Mouse (Mus musculus) cerebellum, adult 2 months (tissue): Measurements from ENCODE around the gene Mapk3. TPM values are rescaled to one million over a fixed set of nuclear protein-coding genes. Genes with fewer than 3 reads are reported as not detected.

Source experiments
- DNase-seq, 2 experiments: peaks; one replicate each; pipeline ENCODE4 v3.0.0; 2021
- H3K27ac ChIP-seq: fragments of 200-500 bp; 2 replicates; pipeline ENCODE4 v1.5.1; 2012; ENCODE audit warnings: low read length, control low read depth, inconsistent platforms; ENCODE audit not compliant: insufficient read depth
- H3K27me3 ChIP-seq: fragments of 200-500 bp; 2 replicates; pipeline ENCODE4 v1.6.1; 2012; ENCODE audit warnings: inconsistent platforms, mild to moderate bottlenecking, low read length, moderate library complexity; ENCODE audit not compliant: control insufficient read depth, insufficient read depth
- H3K4me1 ChIP-seq: fragments of 200-500 bp; 2 replicates; pipeline ENCODE4 v1.6.1; 2011; ENCODE audit warnings: low read length; ENCODE audit not compliant: control insufficient read depth, insufficient read depth
- H3K4me3 ChIP-seq: fragments of 200-500 bp; replicated peaks from 2 replicates; pipeline ENCODE3; 2011; ENCODE audit warnings: mild to moderate bottlenecking, low read depth, low read length, control low read depth; ENCODE audit not compliant: insufficient read depth
- CTCF ChIP-seq: fragments of 200-500 bp; IDR thresholded peaks from 2 replicates; pipeline ENCODE4 v1.5.1; 2011; ENCODE audit warnings: low read depth, mild to moderate bottlenecking, control low read depth, low read length, moderate library complexity, borderline replicate concordance; ENCODE audit not compliant: insufficient read depth
- POLR2A ChIP-seq: fragments of 200-500 bp; IDR thresholded peaks from 2 replicates; pipeline ENCODE4 v1.6.1; 2011; ENCODE audit warnings: low read length, control low read depth, borderline replicate concordance; ENCODE audit not compliant: insufficient read depth
- WGBS: fragments of 180-500 bp; shearing (Covaris S2); methylation state at CpG from one replicate; pipeline ENCODE4 v1.1.7; 2018; 5-methylcytosine and 5-hydroxymethylcytosine counted together
- polyA plus RNA-seq: library from polyadenylated mRNA; depleted of rRNA; stranded (reverse); fragments of >200 nt; gene quantifications from 2 replicates; pipeline ENCODE4 v1.2.3, GENCODE M21; 2012; rRNA removed

The Mapk3 gene
- 212 and 229 TPM in 2 replicates for polyA plus RNA-seq

GRCm38 (mm10) chr7:126759050-126759671, at the start of gene Mapk3:
Gene Mapk3, plus strand, starts transcription at chr7:126759601.
- H3K4me3 ChIP-seq, result peak within 1 kb of the TSS; percentile 84
- TF ChIP-seq POLR2A (peak; percentile 19; the same call in 1 of the 2 replicates), CTCF (peak; percentile 71)
- peaks cover 23% of the 10 kb centered on the region for H3K4me1 ChIP-seq
- 2% methylated on average over 29 of the region's 38 CpGs for WGBS
- H3K27me3 ChIP-seq, result no peaks in the 10 kb centered on the region
- DNase-seq, result peak; percentile 90 to 91
- peak within 1 kb of the TSS; percentile 95 for H3K27ac ChIP-seq

- DNase-seq, result no peak
- Histone ChIP-seq H3K4me3 (no peak overlapping the region), H3K27me3 (no peaks in the 10 kb centered on the region), H3K4me1 (no peaks in the 10 kb centered on the region), H3K27ac (no peak overlapping the region)
- TF ChIP-seq POLR2A (no peak), CTCF (no peak)
- WGBS, result 66% methylated on average over 4 of the region's 4 CpGs
Observed at GRCm38 (mm10) chr7:126710266-126710665, 49.1 kb upstream of the Mapk3 start.

GRCm38 (mm10) chr7:126711910-126712309, 47.5 kb upstream of the Mapk3 start:
- H3K27ac ChIP-seq, result no peak overlapping the region
- 78% methylated on average over 3 of the region's 3 CpGs for whole genome bisulfite sequencing

GRCm38 (mm10) chr7:126715679-126716078, 43.7 kb upstream of the Mapk3 start:
- 82% methylated on average over 4 of the region's 4 CpGs for WGBS
- Histone ChIP-seq H3K27me3 (no peaks in the 10 kb centered on the region), H3K27ac (no peak overlapping the region), H3K4me1 (no peaks in the 10 kb centered on the region), H3K4me3 (no peak overlapping the region)
- no peak for DNase-seq
- TF ChIP-seq CTCF (no peak), POLR2A (no peak)

More at GRCm38 (mm10) chr7:126711910-126712309, 47.5 kb upstream of the Mapk3 start:
- TF ChIP-seq POLR2A, result no peak
- no peaks in the 10 kb centered on the region for H3K27me3 ChIP-seq
- no peaks in the 10 kb centered on the region for H3K4me1 ChIP-seq
- H3K4me3 ChIP-seq, result no peak overlapping the region
- no peak for DNase-seq

GRCm38 (mm10) chr7:126717566-126717965, 41.8 kb upstream of the Mapk3 start:
- DNase-seq, result no peak
- Histone ChIP-seq H3K4me3 (no peak overlapping the region), H3K4me1 (no peaks in the 10 kb centered on the region), H3K27me3 (no peaks in the 10 kb centered on the region), H3K27ac (no peak overlapping the region)
- 75% methylated on average over 3 of the region's 3 CpGs for WGBS
- TF ChIP-seq CTCF (no peak), POLR2A (no peak)

- no peak for TF ChIP-seq CTCF
- DNase-seq, result no peak
- no peak overlapping the region for H3K27ac ChIP-seq
- no peak overlapping the region for H3K4me3 ChIP-seq
- 94% methylated on average over 5 of the region's 5 CpGs for WGBS
- H3K4me1 ChIP-seq, result no peaks in the 10 kb centered on the region
- H3K27me3 ChIP-seq, result no peaks in the 10 kb centered on the region
Observed at GRCm38 (mm10) chr7:126718787-126719337, 40.5 kb upstream of the Mapk3 start.

GRCm38 (mm10) chr7:126721635-126722034, 37.8 kb upstream of the Mapk3 start:
- Histone ChIP-seq H3K4me3 (no peak overlapping the region), H3K27ac (no peak overlapping the region)

GRCm38 (mm10) chr7:126725077-126725476, 34.3 kb upstream of the Mapk3 start:
- H3K4me1 ChIP-seq, result no peaks in the 10 kb centered on the region
- DNase-seq, result no peak

More at GRCm38 (mm10) chr7:126721635-126722034, 37.8 kb upstream of the Mapk3 start:
- DNase-seq, result no peak
- H3K27me3 ChIP-seq, result no peaks in the 10 kb centered on the region
- no peaks in the 10 kb centered on the region for H3K4me1 ChIP-seq
- TF ChIP-seq POLR2A, result no peak
- TF ChIP-seq CTCF, result no peak
- WGBS, result 92% methylated on average over 13 of the region's 13 CpGs

More at GRCm38 (mm10) chr7:126725077-126725476, 34.3 kb upstream of the Mapk3 start:
- TF ChIP-seq POLR2A, result no peak
- TF ChIP-seq CTCF, result no peak
- no peak overlapping the region for H3K4me3 ChIP-seq
- WGBS, result 73% methylated on average over 3 of the region's 3 CpGs
- no peaks in the 10 kb centered on the region for H3K27me3 ChIP-seq
- H3K27ac ChIP-seq, result no peak overlapping the region
